ENCODE assay signal across 7 mouse cellular contexts in genomic region chr11:106083708-106084701, GRCm38 (mm10). TPM values are rescaled to one million over a fixed set of nuclear protein-coding genes. Genes with fewer than 3 reads are reported as not detected.
A peak's percentile ranks its signal among the peaks of the same experiment; 100 is the strongest.
DNase-seq lines count a peak whose midpoint lies in the region; ATAC-seq and TF ChIP-seq lines count a peak whose summit lies in the region.

Gene Map3k3 (plus strand): TSS chr11:106084613.

- TF ChIP-seq CTCF in intestine, postnatal 0 days (IDR thresholded peaks at IDR 0.05; ENCODE audit: low read depth): peak; percentile 83
- peak; percentile 36 for TF ChIP-seq CTCF in small intestine, adult 2 months (IDR thresholded peaks at IDR 0.05; ENCODE audit: extremely low read depth, insufficient read length, insufficient replicate concordance, low read depth, low read length)

- WGBS in embryonic facial prominence, embryonic 10.5 days: under 1% methylated on average over 69 of the region's 69 CpGs
- under 1% methylated on average over 69 of the region's 69 CpGs for WGBS in intestine, postnatal 0 days
- under 1% methylated on average over 69 of the region's 69 CpGs for WGBS in midbrain, embryonic 12.5 days
- 1% methylated on average over 69 of the region's 69 CpGs for WGBS in small intestine, adult 2 months

- peak within 1 kb of the TSS; percentile 87 for H3K4me3 ChIP-seq in embryonic facial prominence, embryonic 10.5 days
- peak within 1 kb of the TSS; percentile 90 for H3K4me3 ChIP-seq in intestine, postnatal 0 days (ENCODE audit: low read depth, low read length)
- peak within 1 kb of the TSS; percentile 98 for H3K4me3 ChIP-seq in midbrain, embryonic 12.5 days
- peak within 1 kb of the TSS; percentile 98 for H3K4me3 ChIP-seq in small intestine, adult 2 months (ENCODE audit: low read depth, low read length)

- H3K4me1 ChIP-seq in embryonic facial prominence, embryonic 10.5 days: peaks cover 26% of the 10 kb centered on the region
- H3K4me1 ChIP-seq in intestine, postnatal 0 days (replicated peaks; ENCODE audit: control insufficient read depth, insufficient read depth, low read length): no peaks in the 10 kb centered on the region
- H3K4me1 ChIP-seq in midbrain, embryonic 12.5 days: peaks cover 17% of the 10 kb centered on the region
- no peaks in the 10 kb centered on the region; the same call in 1 of the 2 replicates for H3K4me1 ChIP-seq in small intestine, adult 2 months (ENCODE audit: control insufficient read depth, insufficient read depth, insufficient read length, low read length)

- H3K27me3 ChIP-seq in embryonic facial prominence, embryonic 10.5 days (replicated peaks; ENCODE audit: low read depth, poor library complexity, severe bottlenecking): no peaks in the 10 kb centered on the region
- H3K27me3 ChIP-seq in intestine, postnatal 0 days (replicated peaks; ENCODE audit: control insufficient read depth, insufficient read depth, low read length): no peaks in the 10 kb centered on the region
- no peaks in the 10 kb centered on the region for H3K27me3 ChIP-seq in midbrain, embryonic 12.5 days
- H3K27me3 ChIP-seq in small intestine, adult 2 months (ENCODE audit: control insufficient read depth, insufficient read depth, low read length): no peaks in the 10 kb centered on the region

- no peaks in the 10 kb centered on the region for H3K9me3 ChIP-seq in embryonic facial prominence, embryonic 10.5 days
- no peaks in the 10 kb centered on the region for H3K9me3 ChIP-seq in intestine, postnatal 0 days (ENCODE audit: control insufficient read depth)
- no peaks in the 10 kb centered on the region for H3K9me3 ChIP-seq in midbrain, embryonic 12.5 days

- peak within 1 kb of the TSS; percentile 86 for H3K9ac ChIP-seq in intestine, postnatal 0 days (ENCODE audit: low read depth, low read length)
- peak within 1 kb of the TSS; percentile 93 for H3K9ac ChIP-seq in midbrain, embryonic 12.5 days (replicated peaks)

- peak within 1 kb of the TSS; percentile 72 for H3K4me2 ChIP-seq in intestine, postnatal 0 days (replicated peaks; ENCODE audit: low read depth)
- peak within 1 kb of the TSS; percentile 59 for H3K4me2 ChIP-seq in midbrain, embryonic 12.5 days (replicated peaks)

- intact Hi-C loops in left cerebral cortex, postnatal 4 days (cut with DNase I): no loop called here

- peak within 1 kb of the TSS; percentile 94 for H3K27ac ChIP-seq in embryonic facial prominence, embryonic 10.5 days (replicated peaks)
- H3K27ac ChIP-seq in intestine, postnatal 0 days (ENCODE audit: low read depth, low read length): peak within 1 kb of the TSS; percentile 96
- peak within 1 kb of the TSS; percentile 99 for H3K27ac ChIP-seq in midbrain, embryonic 12.5 days (replicated peaks)
- H3K27ac ChIP-seq in small intestine, adult 2 months (ENCODE audit: insufficient read depth, low read depth, low read length): peak within 1 kb of the TSS; percentile 88

- DNase-seq in adrenal gland, postnatal 10 days: peak; percentile 98
- DNase-seq in embryonic facial prominence, embryonic 10.5 days (ENCODE audit: low spot score): peak; percentile 99
- DNase-seq in gonadal fat pad, adult 2 months (ENCODE audit: low read depth): peak; percentile 98
- DNase-seq in left cerebral cortex, postnatal 4 days: peak; percentile 99

- peak; percentile 93 for TF ChIP-seq POLR2A in small intestine, adult 2 months (IDR thresholded peaks at IDR 0.05; ENCODE audit: low read depth, low read length)

- no peaks in the 10 kb centered on the region for H3K36me3 ChIP-seq in embryonic facial prominence, embryonic 10.5 days (replicated peaks)
- H3K36me3 ChIP-seq in intestine, postnatal 0 days (ENCODE audit: control insufficient read depth, insufficient read depth): no peaks in the 10 kb centered on the region
- H3K36me3 ChIP-seq in midbrain, embryonic 12.5 days: no peaks in the 10 kb centered on the region
- no peaks in the 10 kb centered on the region for H3K36me3 ChIP-seq in small intestine, adult 2 months (ENCODE audit: control insufficient read depth, insufficient read depth, low read length)

- ATAC-seq in intestine, postnatal 0 days: peak; percentile 99
- peak; percentile 99 for ATAC-seq in midbrain, embryonic 12.5 days (ENCODE audit: low FRiP score, low read depth)

RNA-seq across cellular contexts. Expression of gene Map3k3, which starts in this region (rescaled TPM):
- total RNA-seq in adrenal gland, postnatal 10 days (2021): 10 to 100 TPM; 44.3 to 48.8 TPM
- 20.9 and 23.9 TPM in 2 replicates for polyA plus RNA-seq in embryonic facial prominence, embryonic 10.5 days (2016; fragmentation: Nextera tagmentation; extraction: Ambion mirVana)
- 40.4 and 48.1 TPM in 2 replicates for polyA plus RNA-seq in gonadal fat pad, adult 2 months (2012; rRNA removed)
- 6.2 and 6.6 TPM in 2 replicates for polyA plus RNA-seq in intestine, postnatal 0 days (2015; fragmentation: Nextera tagmentation; extraction: Ambion mirVana)
- total RNA-seq in left cerebral cortex, postnatal 4 days (2021): 10 to 100 TPM; 30.7 to 31.9 TPM
- polyA plus RNA-seq in midbrain, embryonic 12.5 days (2016; fragmentation: Nextera tagmentation; extraction: Ambion mirVana): 25.4 and 25.8 TPM in 2 replicates
- 10.0 and 15.1 TPM in 2 replicates for polyA plus RNA-seq in small intestine, adult 2 months (2012; rRNA removed)

Comparison
In these comparisons a context has a peak if more than half of its experiments do, and no peak if none do; other contexts are left out.
1. Peak in every context shown above with its lines: DNase-seq, ATAC-seq, H3K4me3 ChIP-seq and H3K27ac ChIP-seq.